Mouse (Mus musculus): ENCODE measurements around the gene Rrm2. TPM values are rescaled to one million over a fixed set of nuclear protein-coding genes. Genes with fewer than 3 reads are reported as not detected.

Rrm2 gene
- polyA plus RNA-seq, 1 experiment, result 77.4 TPM

DNA sequence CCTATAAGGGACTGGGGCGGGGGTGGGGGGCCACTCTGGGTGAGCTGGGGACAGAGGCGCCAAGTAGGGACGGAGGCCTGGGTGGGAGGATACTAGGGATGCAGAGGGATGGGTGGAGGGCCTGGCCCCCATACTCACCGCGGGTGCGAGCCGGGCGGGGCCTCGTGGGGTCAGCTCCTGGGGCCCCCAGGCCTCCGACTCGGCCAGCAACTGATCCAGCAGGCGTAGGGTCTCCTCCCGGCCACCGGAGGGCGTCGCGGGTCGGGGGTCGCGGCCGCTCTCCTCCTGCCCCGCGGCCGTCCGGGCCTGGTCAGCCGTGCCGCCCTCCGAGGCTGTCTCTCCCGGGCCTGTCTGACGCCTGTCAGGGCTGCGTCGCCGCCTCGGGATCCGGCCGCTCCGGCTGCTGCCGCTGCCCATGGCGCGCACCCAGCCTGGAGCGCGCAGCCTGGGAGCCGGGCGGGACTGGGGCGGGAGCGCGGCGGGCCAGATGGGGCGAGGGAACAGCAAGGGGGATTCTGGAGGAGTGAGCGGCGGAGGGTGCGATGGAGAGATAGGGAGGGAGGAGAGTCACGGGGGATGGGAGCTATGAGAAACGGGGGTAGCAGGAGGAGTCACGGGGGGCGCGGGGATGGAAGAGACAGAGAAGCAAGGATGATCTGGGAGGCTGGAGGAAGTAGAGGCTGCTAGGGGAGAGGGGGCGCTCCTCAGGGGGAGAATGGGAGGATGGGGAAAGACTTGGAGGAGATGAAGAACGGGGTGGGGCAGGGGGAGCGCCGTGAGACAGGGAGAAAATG, 27.4 kb upstream of the Rrm2 start:
- Histone ChIP-seq H3K36me3 (ENCODE audit: control insufficient read depth, insufficient read depth, low read length) (no peaks in the 10 kb centered on the region), H3K4me3 (ENCODE audit: control insufficient read depth, insufficient read depth, low read length) (no peak overlapping the region), H3K27me3 (ENCODE audit: control insufficient read depth, insufficient read depth, low read length) (peaks cover 14% of the 10 kb centered on the region; the same call in 1 of the 2 replicates), H3K27ac (ENCODE audit: control insufficient read depth, insufficient read depth, low read length) (no peak overlapping the region), H3K4me1 (replicated peaks; ENCODE audit: control insufficient read depth, insufficient read depth, low read length) (no peaks in the 10 kb centered on the region)
- no peak for DNase-seq
- TF ChIP-seq POLR2A (IDR thresholded peaks at IDR 0.05; ENCODE audit: control insufficient read depth, extremely low read depth, insufficient read depth, low read length, poor library complexity) (no peak), CTCF (IDR thresholded peaks at IDR 0.05; ENCODE audit: borderline replicate concordance, control insufficient read depth, extremely low read depth, insufficient read depth, low read length, poor library complexity) (no peak)
- 8% methylated on average over 55 of the region's 61 CpGs for WGBS

DNA sequence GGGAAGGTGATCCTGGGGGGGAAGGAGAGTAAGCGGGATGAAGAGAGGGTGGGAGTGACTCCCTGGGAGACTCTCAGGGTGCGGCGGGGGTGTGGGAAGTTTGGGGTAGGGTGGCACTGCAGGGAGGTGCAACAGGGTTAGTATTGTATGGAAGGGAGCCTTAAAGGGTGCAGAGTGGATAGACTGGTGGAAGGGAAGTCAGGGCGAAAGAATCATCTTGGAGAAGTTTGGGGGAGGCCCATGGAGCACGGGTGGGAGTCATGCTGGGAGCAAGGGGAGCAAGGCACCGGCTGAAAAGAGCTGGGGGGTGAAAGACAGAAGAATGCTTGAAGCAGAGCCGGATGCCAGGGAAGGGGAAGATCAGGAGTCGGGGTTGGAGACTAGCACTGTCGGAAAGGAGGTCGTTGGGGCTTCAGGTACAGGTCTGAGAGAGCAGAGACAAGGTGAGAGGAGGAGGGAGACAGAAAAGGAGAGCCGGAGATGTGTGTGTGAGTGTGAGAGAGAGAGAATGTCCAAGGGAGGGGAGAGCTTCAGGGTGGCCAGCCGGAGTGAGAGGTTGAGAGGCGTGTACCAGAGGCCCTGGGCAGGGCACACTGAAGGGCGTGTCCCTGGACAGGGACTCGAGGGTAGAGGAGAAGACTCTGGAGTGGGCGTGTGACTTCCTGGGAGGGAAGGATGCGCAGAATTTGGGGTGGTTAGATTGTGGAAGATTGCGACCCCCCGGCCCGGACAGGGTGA, 26.6 kb upstream of the Rrm2 start, which contains the start of gene Cys1:
Gene Cys1 (minus strand): TSS at position 528 of the 738 bp plus-strand sequence.
- peaks cover 14% of the 10 kb centered on the region; the same call in 1 of the 2 replicates for H3K27me3 ChIP-seq (ENCODE audit: control insufficient read depth, insufficient read depth, low read length)
- no peaks in the 10 kb centered on the region for H3K36me3 ChIP-seq (ENCODE audit: control insufficient read depth, insufficient read depth, low read length)
- whole genome bisulfite sequencing, result 8% methylated on average over 20 of the region's 20 CpGs
- no peak for DNase-seq
- no peaks in the 10 kb centered on the region for H3K4me1 ChIP-seq (replicated peaks; ENCODE audit: control insufficient read depth, insufficient read depth, low read length)
- H3K27ac ChIP-seq (ENCODE audit: control insufficient read depth, insufficient read depth, low read length), result no peak within 1 kb of the TSS; the same call in 1 of the 2 replicates
- no peak within 1 kb of the TSS for H3K4me3 ChIP-seq (ENCODE audit: control insufficient read depth, insufficient read depth, low read length)
- no peak for TF ChIP-seq CTCF (IDR thresholded peaks at IDR 0.05; ENCODE audit: borderline replicate concordance, control insufficient read depth, extremely low read depth, insufficient read depth, low read length, poor library complexity)
- no peak for TF ChIP-seq POLR2A (IDR thresholded peaks at IDR 0.05; ENCODE audit: control insufficient read depth, extremely low read depth, insufficient read depth, low read length, poor library complexity)

GRCm38 (mm10) chr12:24682563-24682962, 25.5 kb upstream of the Rrm2 start:
- TF ChIP-seq POLR2A (IDR thresholded peaks at IDR 0.05; ENCODE audit: control insufficient read depth, extremely low read depth, insufficient read depth, low read length, poor library complexity) (no peak), CTCF (IDR thresholded peaks at IDR 0.05; ENCODE audit: borderline replicate concordance, control insufficient read depth, extremely low read depth, insufficient read depth, low read length, poor library complexity) (no peak)
- no peak overlapping the region for H3K27ac ChIP-seq (ENCODE audit: control insufficient read depth, insufficient read depth, low read length)
- no peak for DNase-seq
- H3K4me1 ChIP-seq (replicated peaks; ENCODE audit: control insufficient read depth, insufficient read depth, low read length), result no peaks in the 10 kb centered on the region
- H3K27me3 ChIP-seq (ENCODE audit: control insufficient read depth, insufficient read depth, low read length), result peaks cover 14% of the 10 kb centered on the region; the same call in 1 of the 2 replicates
- H3K4me3 ChIP-seq (ENCODE audit: control insufficient read depth, insufficient read depth, low read length), result no peak overlapping the region
- WGBS, result 63% methylated on average over 8 of the region's 8 CpGs
- H3K36me3 ChIP-seq (ENCODE audit: control insufficient read depth, insufficient read depth, low read length), result no peaks in the 10 kb centered on the region

- Histone ChIP-seq H3K4me3 (ENCODE audit: control insufficient read depth, insufficient read depth, low read length) (no peak overlapping the region), H3K4me1 (replicated peaks; ENCODE audit: control insufficient read depth, insufficient read depth, low read length) (no peaks in the 10 kb centered on the region), H3K36me3 (ENCODE audit: control insufficient read depth, insufficient read depth, low read length) (no peaks in the 10 kb centered on the region), H3K27me3 (ENCODE audit: control insufficient read depth, insufficient read depth, low read length) (peaks cover 14% of the 10 kb centered on the region; the same call in 1 of the 2 replicates), H3K27ac (ENCODE audit: control insufficient read depth, insufficient read depth, low read length) (no peak overlapping the region)
- DNase-seq, result no peak
- TF ChIP-seq CTCF (IDR thresholded peaks at IDR 0.05; ENCODE audit: borderline replicate concordance, control insufficient read depth, extremely low read depth, insufficient read depth, low read length, poor library complexity) (no peak), POLR2A (IDR thresholded peaks at IDR 0.05; ENCODE audit: control insufficient read depth, extremely low read depth, insufficient read depth, low read length, poor library complexity) (no peak)
- 68% methylated on average over 7 of the region's 7 CpGs for WGBS
These were observed 24.6 kb upstream of the Rrm2 start for GRCm38 (mm10) chr12:24683461-24683860.

DNA sequence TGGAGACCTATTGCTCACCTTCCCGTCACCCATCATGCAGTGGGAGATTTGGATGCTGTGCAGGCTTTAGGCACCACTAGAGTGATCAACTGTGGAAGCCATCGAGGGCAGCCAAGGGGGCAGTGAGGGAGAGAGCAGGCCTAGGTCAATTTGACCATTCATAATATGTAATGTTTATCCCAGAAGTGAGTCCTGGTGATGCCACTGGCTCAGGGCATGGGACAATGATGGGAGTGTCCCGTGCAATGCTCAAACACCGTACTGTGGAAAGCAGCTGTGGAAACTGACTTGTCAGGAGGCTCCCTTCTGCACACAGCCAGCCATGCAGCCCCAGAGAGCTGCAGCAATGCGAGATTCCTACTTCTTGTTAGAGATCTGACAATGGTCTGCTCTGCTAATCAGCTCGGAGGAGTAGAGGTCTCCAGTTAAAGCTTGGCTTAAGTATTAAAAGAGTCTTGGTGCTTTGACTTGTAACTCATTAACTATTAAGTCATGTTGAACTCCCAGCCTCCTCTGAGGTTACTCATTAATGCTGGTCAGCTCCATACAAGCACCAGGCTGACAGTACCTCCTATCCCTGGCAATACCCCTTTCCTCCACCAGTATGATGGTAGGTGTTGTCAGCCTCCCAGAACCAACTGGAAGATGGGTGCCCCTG, 21.9 kb upstream of the Rrm2 start:
- Histone ChIP-seq H3K27ac (ENCODE audit: control insufficient read depth, insufficient read depth, low read length) (no peak overlapping the region), H3K4me3 (ENCODE audit: control insufficient read depth, insufficient read depth, low read length) (no peak overlapping the region), H3K4me1 (replicated peaks; ENCODE audit: control insufficient read depth, insufficient read depth, low read length) (no peaks in the 10 kb centered on the region), H3K27me3 (ENCODE audit: control insufficient read depth, insufficient read depth, low read length) (peaks cover 7% of the 10 kb centered on the region; the same call in 1 of the 2 replicates), H3K36me3 (ENCODE audit: control insufficient read depth, insufficient read depth, low read length) (no peaks in the 10 kb centered on the region)
- 85% methylated on average over 6 of the region's 6 CpGs for WGBS
- TF ChIP-seq CTCF (IDR thresholded peaks at IDR 0.05; ENCODE audit: borderline replicate concordance, control insufficient read depth, extremely low read depth, insufficient read depth, low read length, poor library complexity) (no peak), POLR2A (IDR thresholded peaks at IDR 0.05; ENCODE audit: control insufficient read depth, extremely low read depth, insufficient read depth, low read length, poor library complexity) (no peak)
- DNase-seq, result no peak
